Mouse (Mus musculus) cerebellum, adult 2 months (tissue): ENCODE results near the gene Crygc.

Source experiments
- CTCF ChIP-seq: fragments of 200-500 bp; IDR thresholded peaks from 2 replicates; pipeline ENCODE4 v1.5.1; 2011; ENCODE audit warnings: low read depth, mild to moderate bottlenecking, control low read depth, low read length, moderate library complexity, borderline replicate concordance; ENCODE audit not compliant: insufficient read depth
- POLR2A ChIP-seq: fragments of 200-500 bp; IDR thresholded peaks from 2 replicates; pipeline ENCODE4 v1.6.1; 2011; ENCODE audit warnings: low read length, control low read depth, borderline replicate concordance; ENCODE audit not compliant: insufficient read depth

GRCm38 (mm10) chr1:65046401-65047109 lies 26.9 kb downstream of the Crygc start:
- TF ChIP-seq POLR2A (no peak), CTCF (peak; percentile 16; the same call in 1 of the 2 replicates)
